In genomic region chr10:69919746-69920145, GRCm38 (mm10) we compare ENCODE assay signal across 19 mouse cellular contexts.
A peak's percentile ranks its signal among the peaks of the same experiment; 100 is the strongest.
DNase-seq lines count a peak whose midpoint lies in the region; ATAC-seq and TF ChIP-seq lines count a peak whose summit lies in the region.
"Had no signal": no experiment of that assay in that cellular context is flagged by ENCODE, and none has a peak within 500 bp of the region (broad histone marks: within the 10 kb centered on the region; RNA-seq: fewer than 3 reads in every experiment).

No protein-coding gene starts in this region.

- no peak overlapping the region for H3K9ac ChIP-seq in forebrain, embryonic 15.5 days (replicated peaks)
- H3K9ac ChIP-seq in forebrain, embryonic 13.5 days = no peak overlapping the region
- H3K9ac ChIP-seq in liver, postnatal 0 days (replicated peaks) = no peak overlapping the region
- H3K9ac ChIP-seq in kidney, embryonic 14.5 days (ENCODE audit: low read depth, low read length) = no peak overlapping the region
- H3K9ac ChIP-seq: heart, embryonic 13.5 days; limb, embryonic 15.5 days; stomach, embryonic 15.5 days had no signal

- no peak for DNase-seq in liver, postnatal 0 days
- no peak for DNase-seq in liver
- peak; percentile 41 for DNase-seq in cerebellum, adult 8-10 months
- DNase-seq in gastrocnemius, adult 2 months = no peak
- DNase-seq: adrenal gland, postnatal 10 days; heart, postnatal 4 days; lung, adult 18-20 months; midbrain, embryonic 14.5 days had no signal

- H3K4me1 ChIP-seq in forebrain, embryonic 15.5 days = peaks cover 9% of the 10 kb centered on the region
- peaks cover 5% of the 10 kb centered on the region for H3K4me1 ChIP-seq in forebrain, embryonic 13.5 days
- peaks cover 13% of the 10 kb centered on the region for H3K4me1 ChIP-seq in liver, postnatal 0 days (ENCODE audit: insufficient read depth)
- peaks cover 16% of the 10 kb centered on the region for H3K4me1 ChIP-seq in olfactory bulb, adult 2 months (ENCODE audit: control insufficient read depth, insufficient read depth, low read length)
- H3K4me1 ChIP-seq in kidney, embryonic 14.5 days (ENCODE audit: control insufficient read depth, insufficient read depth, low read length) = no peaks in the 10 kb centered on the region
- H3K4me1 ChIP-seq: stomach, embryonic 15.5 days had no signal

- H3K4me3 ChIP-seq in forebrain, embryonic 15.5 days = no peak overlapping the region
- no peak overlapping the region for H3K4me3 ChIP-seq in forebrain, embryonic 13.5 days
- H3K4me3 ChIP-seq in liver, postnatal 0 days (ENCODE audit: low read depth, low read length) = no peak overlapping the region
- H3K4me3 ChIP-seq in olfactory bulb, adult 2 months (ENCODE audit: insufficient read depth, low read depth, low read length) = no peak overlapping the region
- no peak overlapping the region for H3K4me3 ChIP-seq in gastrocnemius, adult 2 months
- H3K4me3 ChIP-seq in kidney, embryonic 14.5 days (ENCODE audit: low read length) = no peak overlapping the region
- H3K4me3 ChIP-seq: heart, embryonic 13.5 days; limb, embryonic 15.5 days; stomach, embryonic 15.5 days had no signal

- H3K36me3 ChIP-seq in forebrain, embryonic 15.5 days = peaks cover 5% of the 10 kb centered on the region; the same call in 1 of the 2 replicates
- peaks cover 11% of the 10 kb centered on the region for H3K36me3 ChIP-seq in forebrain, embryonic 13.5 days (ENCODE audit: poor library complexity, severe bottlenecking)
- no peaks in the 10 kb centered on the region for H3K36me3 ChIP-seq in liver, postnatal 0 days (replicated peaks; ENCODE audit: insufficient read depth, low read length)
- H3K36me3 ChIP-seq in kidney, embryonic 14.5 days (ENCODE audit: control insufficient read depth, insufficient read depth, low read length) = no peaks in the 10 kb centered on the region
- H3K36me3 ChIP-seq: limb, embryonic 15.5 days; stomach, embryonic 15.5 days had no signal

- H3K27ac ChIP-seq in forebrain, embryonic 15.5 days (replicated peaks) = no peak overlapping the region
- H3K27ac ChIP-seq in forebrain, embryonic 13.5 days = no peak overlapping the region
- 0 out of 2 replicates have a peak overlapping the region, but pooled peaks have one; percentile 34 for H3K27ac ChIP-seq in liver, postnatal 0 days (ENCODE audit: low read depth)
- H3K27ac ChIP-seq in olfactory bulb, adult 2 months (ENCODE audit: insufficient read depth, low read depth, low read length) = peak overlapping the region; percentile 27; the same call in 1 of the 2 replicates
- no peak overlapping the region; the same call in 1 of the 2 replicates for H3K27ac ChIP-seq in gastrocnemius, adult 2 months
- H3K27ac ChIP-seq in kidney, embryonic 14.5 days (ENCODE audit: low read depth, low read length) = no peak overlapping the region
- H3K27ac ChIP-seq: heart, embryonic 13.5 days; kidney, postnatal 0 days; limb, embryonic 15.5 days; macrophage; stomach, embryonic 15.5 days had no signal

- 0 out of 2 replicates have a peak, but pooled peaks have one; percentile 35 for ATAC-seq in forebrain, embryonic 15.5 days (replicated peaks)
- no peak; the same call in 1 of the 2 replicates for ATAC-seq in forebrain, embryonic 13.5 days
- no peak for ATAC-seq in liver, postnatal 0 days
- no peak for ATAC-seq in kidney, embryonic 14.5 days (ENCODE audit: low FRiP score, low TSS enrichment)
- ATAC-seq: hindbrain, embryonic 16.5 days; intestine, postnatal 0 days had no signal

- intact Hi-C loops in gastrocnemius, adult 2 months (cut with DNase I) = loop anchor here (10.0 kb wide), 1 partner anchor 45 kb away; no protein-coding TSS in a partner anchor

- TF ChIP-seq POLR2A in olfactory bulb, adult 2 months (IDR thresholded peaks at IDR 0.05; ENCODE audit: insufficient read depth, low read depth, low read length) = no peak

- TF ChIP-seq EP300 in liver, postnatal 0 days (IDR thresholded peaks at IDR 0.05; ENCODE audit: low read depth) = no peak

- TF ChIP-seq CTCF in liver, postnatal 0 days (IDR thresholded peaks at IDR 0.05; ENCODE audit: low read depth) = no peak
- no peak for TF ChIP-seq CTCF in olfactory bulb, adult 2 months (IDR thresholded peaks at IDR 0.05; ENCODE audit: insufficient read depth, low read depth, low read length)
- no peak for TF ChIP-seq CTCF in gastrocnemius, adult 2 months (IDR thresholded peaks at IDR 0.05)

- H3K27me3 ChIP-seq in forebrain, embryonic 15.5 days = no peaks in the 10 kb centered on the region
- no peaks in the 10 kb centered on the region for H3K27me3 ChIP-seq in forebrain, embryonic 13.5 days
- H3K27me3 ChIP-seq in liver, postnatal 0 days (ENCODE audit: insufficient read depth, low read length) = no peaks in the 10 kb centered on the region
- H3K27me3 ChIP-seq in kidney, embryonic 14.5 days (ENCODE audit: control insufficient read depth, insufficient read depth, low read length) = no peaks in the 10 kb centered on the region
- H3K27me3 ChIP-seq: heart, embryonic 13.5 days; limb, embryonic 15.5 days; stomach, embryonic 15.5 days had no signal

- H3K4me2 ChIP-seq in forebrain, embryonic 15.5 days (replicated peaks) = no peak overlapping the region
- no peak overlapping the region for H3K4me2 ChIP-seq in forebrain, embryonic 13.5 days
- no peak overlapping the region for H3K4me2 ChIP-seq in liver, postnatal 0 days (ENCODE audit: low read depth, low read length)
- no peak overlapping the region for H3K4me2 ChIP-seq in kidney, embryonic 14.5 days (replicated peaks; ENCODE audit: low read depth, low read length)
- H3K4me2 ChIP-seq: heart, embryonic 13.5 days; limb, embryonic 15.5 days; stomach, embryonic 15.5 days had no signal

- no peaks in the 10 kb centered on the region for H3K9me3 ChIP-seq in forebrain, embryonic 15.5 days
- no peaks in the 10 kb centered on the region for H3K9me3 ChIP-seq in forebrain, embryonic 13.5 days (replicated peaks)
- no peaks in the 10 kb centered on the region for H3K9me3 ChIP-seq in liver, postnatal 0 days (ENCODE audit: low read length)
- no peaks in the 10 kb centered on the region for H3K9me3 ChIP-seq in kidney, embryonic 14.5 days (ENCODE audit: control insufficient read depth, low read length)
- H3K9me3 ChIP-seq: heart, embryonic 13.5 days; limb, embryonic 15.5 days; stomach, embryonic 15.5 days had no signal

- WGBS in forebrain, embryonic 15.5 days = 68% methylated on average over 7 of the region's 7 CpGs
- 91% methylated on average over 7 of the region's 7 CpGs for WGBS in forebrain, embryonic 13.5 days
- 73% methylated on average over 7 of the region's 7 CpGs for WGBS in liver, postnatal 0 days (ENCODE audit: insufficient replicate concordance)
- 70% methylated on average over 7 of the region's 7 CpGs for WGBS in olfactory bulb, adult 2 months
- WGBS in kidney, embryonic 14.5 days = 81% methylated on average over 7 of the region's 7 CpGs

Comparison
In these comparisons a context has a peak if more than half of its experiments do, and no peak if none do; other contexts are left out.
1. H3K27ac ChIP-seq: peak in liver, postnatal 0 days (single experiment) and olfactory bulb, adult 2 months (single experiment); none in forebrain, embryonic 15.5 days (single experiment), forebrain, embryonic 13.5 days (single experiment), gastrocnemius, adult 2 months (single experiment) and kidney, embryonic 14.5 days (single experiment).